Mouse (Mus musculus) neural tube, embryonic 14.5 days (tissue): ENCODE measurements around the gene Armcx3. TPM values are rescaled to one million over a fixed set of nuclear protein-coding genes. Genes with fewer than 3 reads are reported as not detected.
A peak's percentile ranks its signal among the peaks of the same experiment; 100 is the strongest.
"Not testable (repeated sequence)": the region's sequence is repeated elsewhere in the genome, so short reads cannot be mapped to it uniquely, and the experiment has no call there.

Experiments used
- ATAC-seq: fragments of 200-750 bp; cut with Nextera tagmentation; 2 replicates; pipeline ENCODE4 v1.8.0; 2017; ENCODE audit warnings: low read depth, mild to moderate bottlenecking, moderate TSS enrichment, moderate library complexity
- H3K27ac ChIP-seq: fragments of 300-500 bp; sonication (generic); 2 replicates; pipeline ENCODE4 v1.5.1; 2014; ENCODE audit warnings: low read depth, mild to moderate bottlenecking, control low read depth, low read length, moderate library complexity, mixed read lengths
- H3K27me3 ChIP-seq: fragments of 300-500 bp; sonication (generic); 2 replicates; pipeline ENCODE4 v1.6.1; 2014; ENCODE audit warnings: low read length; ENCODE audit not compliant: control insufficient read depth, insufficient read depth
- H3K36me3 ChIP-seq: fragments of 300-500 bp; sonication (generic); 2 replicates; pipeline ENCODE4 v1.6.1; 2014; ENCODE audit warnings: low read length, mixed read lengths; ENCODE audit not compliant: control insufficient read depth, insufficient read depth
- H3K4me1 ChIP-seq: fragments of 300-500 bp; sonication (generic); 2 replicates; pipeline ENCODE4 v1.6.1; 2014; ENCODE audit warnings: low read length; ENCODE audit not compliant: control insufficient read depth, insufficient read depth
- H3K4me2 ChIP-seq: fragments of 300-500 bp; sonication (generic); 2 replicates; pipeline ENCODE4 v1.6.1; 2014; ENCODE audit warnings: mild to moderate bottlenecking, low read depth, low read length, control low read depth
- H3K4me3 ChIP-seq: fragments of 300-500 bp; sonication (generic); 2 replicates; pipeline ENCODE4 v1.5.1; 2014; ENCODE audit warnings: low read depth, low read length, control low read depth, mixed read lengths
- H3K9ac ChIP-seq: fragments of 300-500 bp; sonication (generic); replicated peaks from 2 replicates; pipeline ENCODE4 v1.6.1; 2014; ENCODE audit warnings: low read depth, mild to moderate bottlenecking, control low read depth, low read length, mixed read lengths
- H3K9me3 ChIP-seq: fragments of 300-500 bp; sonication (generic); 2 replicates; pipeline ENCODE4 v1.6.1; 2016; ENCODE audit warnings: low read length; ENCODE audit not compliant: control insufficient read depth
- WGBS: fragments of 180-500 bp; shearing (Covaris S2); extraction: QIAGEN DNeasy Blood & Tissue Kit; methylation state at CpG from one replicate; pipeline ENCODE4 v1.1.7; 2014; 5-methylcytosine and 5-hydroxymethylcytosine counted together
- polyA plus RNA-seq: library from polyadenylated mRNA; unstranded; fragments of >200 nt; fragmentation: Nextera tagmentation; extraction: Ambion mirVana; gene quantifications from 2 replicates; pipeline ENCODE4 v1.2.1, GENCODE M21; 2014

Gene Armcx3
- 95.3 and 100 TPM in 2 replicates for polyA plus RNA-seq

GRCm38 (mm10) chrX:134756434-134757292 lies at the start of gene Armcx3:
Armcx3 (plus strand) TSS chrX:134756595.
- Histone ChIP-seq H3K36me3 (no peaks in the 10 kb centered on the region), H3K27ac (peak within 1 kb of the TSS; percentile 66), H3K27me3 (no peaks in the 10 kb centered on the region), H3K9ac (peak within 1 kb of the TSS; percentile 68), H3K4me1 (no peaks in the 10 kb centered on the region), H3K4me3 (peak within 1 kb of the TSS; percentile 52), H3K9me3 (no peaks in the 10 kb centered on the region), H3K4me2 (peak within 1 kb of the TSS; percentile 43)
- WGBS: 20% methylated on average over 36 of the region's 46 CpGs
- ATAC-seq: peak; percentile 92

DNA sequence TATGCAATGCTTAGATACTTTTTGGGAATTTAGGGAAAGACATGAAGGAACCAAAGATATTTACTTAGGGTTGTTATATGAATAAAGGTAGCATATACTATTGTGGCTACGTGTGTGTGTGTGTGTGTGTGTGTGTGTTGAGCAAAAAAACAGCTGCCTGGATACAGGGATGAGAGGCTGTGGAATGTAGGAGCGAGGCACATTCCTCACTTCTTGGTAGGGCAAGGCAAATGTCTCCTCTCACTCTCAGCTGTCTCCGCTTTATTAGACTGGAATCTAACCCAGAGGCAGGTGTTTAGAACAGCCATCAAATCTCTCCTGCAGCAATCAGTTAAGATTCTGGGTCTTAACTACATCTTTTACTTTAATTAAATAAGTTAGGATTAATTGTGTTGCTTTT lies 39.5 kb upstream of the Armcx3 start:
- WGBS: 27% methylated on average over 3 of the region's 3 CpGs
- no peak overlapping the region for H3K4me3 ChIP-seq
- peaks cover 3% of the 10 kb centered on the region; the same call in 1 of the 2 replicates for H3K27me3 ChIP-seq
- ATAC-seq: no peak
- H3K9ac ChIP-seq: no peak overlapping the region
- H3K9me3 ChIP-seq: no peaks in the 10 kb centered on the region
- H3K4me1 ChIP-seq: no peaks in the 10 kb centered on the region
- H3K36me3 ChIP-seq: 0 out of 2 replicates have a peak, but pooled peaks cover 5% of the 10 kb centered on the region
- no peak overlapping the region for H3K4me2 ChIP-seq
- H3K27ac ChIP-seq: no peak overlapping the region

DNA sequence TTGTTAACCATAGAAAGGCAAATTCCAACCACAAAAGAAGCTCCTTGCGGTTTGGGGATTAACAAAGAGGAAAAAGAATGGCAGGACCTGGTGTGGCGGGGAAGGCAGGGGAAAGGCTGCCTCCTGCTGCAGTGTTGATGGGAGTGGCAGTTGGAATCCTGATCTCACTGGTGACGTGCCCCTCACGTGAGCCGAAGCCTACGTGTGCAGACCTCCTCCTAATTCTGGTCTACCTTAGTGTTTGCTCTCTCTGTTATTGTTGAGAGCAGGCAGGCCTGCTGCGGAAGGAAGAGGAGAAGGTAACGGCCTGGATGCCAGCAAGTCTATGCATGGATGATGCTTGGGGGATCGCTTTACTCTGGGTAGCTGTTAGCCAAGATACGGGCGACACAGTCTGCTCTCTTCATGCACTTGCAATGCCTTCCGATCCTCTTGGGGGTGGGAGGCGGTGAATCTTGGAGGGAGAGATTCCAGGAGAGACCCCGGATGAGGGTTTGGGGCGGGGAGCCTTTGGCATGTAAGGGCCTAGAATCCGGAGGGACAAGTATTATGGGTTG lies 38.6 kb upstream of the Armcx3 start, which contains the start of gene Armcx1:
Gene Armcx1, plus strand, starts transcription at position 212 of the 557 bp plus-strand sequence.
- ATAC-seq: peak; percentile 97
- Histone ChIP-seq H3K36me3 (0 out of 2 replicates have a peak, but pooled peaks cover 5% of the 10 kb centered on the region), H3K27me3 (peaks cover 3% of the 10 kb centered on the region; the same call in 1 of the 2 replicates), H3K9me3 (no peaks in the 10 kb centered on the region), H3K4me2 (peak within 1 kb of the TSS; percentile 48), H3K9ac (peak within 1 kb of the TSS; percentile 80), H3K4me3 (peak within 1 kb of the TSS; percentile 54), H3K27ac (peak within 1 kb of the TSS; percentile 93), H3K4me1 (no peaks in the 10 kb centered on the region)
- WGBS: 14% methylated on average over 16 of the region's 16 CpGs

DNA sequence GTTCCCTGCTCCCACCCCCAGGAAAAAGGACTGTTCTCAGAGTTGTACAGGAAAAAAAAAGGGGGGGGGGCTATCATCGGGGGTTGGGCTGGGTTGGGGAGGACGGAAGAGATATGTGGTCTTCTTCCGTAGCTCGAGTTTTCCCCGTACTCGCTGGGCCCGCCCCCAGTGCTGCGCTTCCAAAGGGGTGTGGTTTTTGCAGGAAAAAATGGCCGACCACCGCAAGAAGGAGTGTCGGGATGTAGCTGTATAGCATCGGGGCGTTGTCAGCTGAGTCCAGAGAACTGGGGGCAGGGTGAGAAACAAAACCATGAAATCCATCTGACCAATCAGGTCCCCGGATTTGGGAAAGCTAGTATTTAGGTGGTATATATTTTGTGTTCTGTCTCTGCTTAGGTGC lies 37.9 kb upstream of the Armcx3 start:
- WGBS: 25% methylated on average over 14 of the region's 14 CpGs
- peak overlapping the region; percentile 54 for H3K4me3 ChIP-seq
- ATAC-seq: peak; percentile 88
- H3K4me1 ChIP-seq: no peaks in the 10 kb centered on the region
- H3K27me3 ChIP-seq: peaks cover 3% of the 10 kb centered on the region; the same call in 1 of the 2 replicates
- H3K27ac ChIP-seq: peak overlapping the region; percentile 93
- H3K36me3 ChIP-seq: 0 out of 2 replicates have a peak, but pooled peaks cover 5% of the 10 kb centered on the region
- no peaks in the 10 kb centered on the region for H3K9me3 ChIP-seq
- peak overlapping the region; percentile 80 for H3K9ac ChIP-seq
- H3K4me2 ChIP-seq: peak overlapping the region; percentile 48

GRCm38 (mm10) chrX:134723762-134724161 lies 32.6 kb upstream of the Armcx3 start:
- H3K4me2 ChIP-seq, H3K9ac ChIP-seq, H3K27ac ChIP-seq, H3K4me1 ChIP-seq, H3K4me3 ChIP-seq, H3K27me3 ChIP-seq, H3K36me3 ChIP-seq, H3K9me3 ChIP-seq: not testable (repeated sequence)
- ATAC-seq: peak; percentile 17; the same call in 1 of the 2 replicates
- WGBS: 21% methylated on average over 1 of the region's 2 CpGs

DNA sequence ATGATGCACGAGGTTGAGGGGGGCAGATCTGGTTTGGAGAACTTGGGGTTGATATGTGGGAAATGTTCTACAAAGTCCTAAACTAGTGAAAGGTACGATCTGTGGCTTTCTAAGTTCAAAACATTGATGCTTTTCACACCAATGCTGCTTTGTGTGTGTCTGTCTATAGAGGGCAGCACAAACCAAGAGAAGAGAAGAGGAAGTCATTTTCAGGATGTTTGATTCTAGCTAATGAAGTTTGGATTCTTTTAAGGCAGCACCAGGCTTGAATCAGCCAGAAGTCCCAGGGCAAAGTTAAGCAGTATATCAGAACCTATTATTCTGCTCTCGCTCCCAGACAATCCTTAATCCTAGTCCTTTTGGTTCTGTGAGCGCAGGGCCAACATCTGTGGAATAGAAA lies 26.6 kb upstream of the Armcx3 start:
- WGBS: 46% methylated on average over 4 of the region's 4 CpGs
- Histone ChIP-seq H3K4me3 (no peak overlapping the region), H3K4me1 (no peaks in the 10 kb centered on the region), H3K9me3 (no peaks in the 10 kb centered on the region), H3K27me3 (no peaks in the 10 kb centered on the region), H3K4me2 (no peak overlapping the region), H3K9ac (no peak overlapping the region), H3K36me3 (no peaks in the 10 kb centered on the region), H3K27ac (no peak overlapping the region)
- no peak for ATAC-seq

DNA sequence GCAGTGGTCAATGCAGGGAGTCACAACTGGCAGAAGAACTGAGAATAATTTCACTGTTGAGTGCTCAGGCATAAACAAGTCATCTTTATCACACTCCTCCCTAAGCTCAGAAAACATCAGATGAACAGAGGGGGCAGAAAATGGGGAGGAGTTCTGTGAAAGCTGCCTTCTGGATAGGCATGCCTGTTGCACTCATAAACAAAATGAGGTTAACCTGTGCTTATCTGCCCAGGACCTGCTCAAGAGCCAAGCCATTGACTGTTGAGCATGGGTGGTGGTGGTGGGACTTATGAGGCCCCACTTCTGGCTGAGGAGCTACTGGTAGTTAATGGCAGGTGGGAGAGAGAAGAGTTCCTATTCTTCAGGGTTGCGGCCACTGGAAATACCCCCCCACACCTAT lies 18.6 kb upstream of the Armcx3 start:
- H3K9ac ChIP-seq: no peak overlapping the region
- H3K9me3 ChIP-seq: no peaks in the 10 kb centered on the region
- H3K4me2 ChIP-seq: no peak overlapping the region
- 100% methylated on average over 1 of the region's 1 CpGs for WGBS
- H3K27ac ChIP-seq: no peak overlapping the region
- no peaks in the 10 kb centered on the region for H3K36me3 ChIP-seq
- no peak overlapping the region for H3K4me3 ChIP-seq
- no peaks in the 10 kb centered on the region for H3K27me3 ChIP-seq
- ATAC-seq: no peak
- no peaks in the 10 kb centered on the region for H3K4me1 ChIP-seq

GRCm38 (mm10) chrX:134739160-134739559 lies 17.2 kb upstream of the Armcx3 start:
- no peak overlapping the region for H3K27ac ChIP-seq
- H3K27me3 ChIP-seq: no peaks in the 10 kb centered on the region
- no peak for ATAC-seq
- 71% methylated on average over 4 of the region's 4 CpGs for WGBS
- no peaks in the 10 kb centered on the region for H3K36me3 ChIP-seq
- no peak overlapping the region for H3K9ac ChIP-seq
- no peaks in the 10 kb centered on the region for H3K4me1 ChIP-seq
- H3K4me2 ChIP-seq: no peak overlapping the region
- H3K4me3 ChIP-seq: no peak overlapping the region
- H3K9me3 ChIP-seq: no peaks in the 10 kb centered on the region

- Histone ChIP-seq H3K4me3 (no peak overlapping the region), H3K4me1 (no peaks in the 10 kb centered on the region), H3K4me2 (no peak overlapping the region), H3K27me3 (no peaks in the 10 kb centered on the region), H3K36me3 (no peaks in the 10 kb centered on the region), H3K9me3 (no peaks in the 10 kb centered on the region), H3K9ac (no peak overlapping the region), H3K27ac (no peak overlapping the region)
- WGBS: 77% methylated on average over 5 of the region's 5 CpGs
- no peak for ATAC-seq
These were observed 14.5 kb upstream of the Armcx3 start for GRCm38 (mm10) chrX:134741862-134742261.
